Mouse (Mus musculus): ENCODE measurements at regions not wholly inside any gene's neighbourhood (a gene's known extent, or its start where the extent isn't known, plus 50 kb on each side); places are given as distances from the start of the nearest gene placed in this dataset.

GRCm38 (mm10) chr3:150493433-150494045, 944.1 kb upstream of the Adgrl4 start:
- DNase-seq (ENCODE audit: low read depth), result no peak

- no peak for DNase-seq (ENCODE audit: low read depth)
These were observed 906.7 kb upstream of the Adgrl4 start for GRCm38 (mm10) chr3:150530966-150531365.

GRCm38 (mm10) chr3:150543118-150543517, 894.6 kb upstream of the Adgrl4 start:
- DNase-seq (ENCODE audit: low read depth), result no peak

- DNase-seq (ENCODE audit: low read depth), result no peak
These were observed 849.2 kb upstream of the Adgrl4 start for GRCm38 (mm10) chr3:150588474-150588873.

- no peak for DNase-seq (ENCODE audit: low read depth)
These were observed 846.7 kb upstream of the Adgrl4 start for GRCm38 (mm10) chr3:150590978-150591377.

- DNase-seq (ENCODE audit: low read depth), result no peak
These were observed 834.1 kb upstream of the Adgrl4 start for GRCm38 (mm10) chr3:150603400-150604095.

- peak; percentile 89 for DNase-seq (ENCODE audit: low read depth)
These were observed 827.0 kb upstream of the Adgrl4 start for GRCm38 (mm10) chr3:150610681-150611101.

- DNase-seq (ENCODE audit: low read depth), result no peak
These were observed 800.1 kb upstream of the Adgrl4 start for GRCm38 (mm10) chr3:150637544-150637943.

GRCm38 (mm10) chr3:150640004-150640676, 797.5 kb upstream of the Adgrl4 start:
- no peak for DNase-seq (ENCODE audit: low read depth)

GRCm38 (mm10) chr3:150648040-150648439, 789.6 kb upstream of the Adgrl4 start:
- DNase-seq (ENCODE audit: low read depth), result no peak

GRCm38 (mm10) chr3:150649783-150650565, 787.7 kb upstream of the Adgrl4 start:
- peak; percentile 87 for DNase-seq (ENCODE audit: low read depth)

- no peak for DNase-seq (ENCODE audit: low read depth)
These were observed 741.9 kb upstream of the Adgrl4 start for GRCm38 (mm10) chr3:150695751-150696150.

- DNase-seq (ENCODE audit: low read depth), result no peak
These were observed 737.7 kb upstream of the Adgrl4 start for GRCm38 (mm10) chr3:150699990-150700389.

Data from NIH3T3 (cell line).